Mouse (Mus musculus) liver, adult (tissue): ENCODE measurements around the gene Slc39a11.

Experiments
- GATA4 ChIP-seq: IDR thresholded peaks from 2 replicates; pipeline ENCODE4 v1.6.1; 2014; ENCODE audit warnings: mild to moderate bottlenecking, low read length; ENCODE audit not compliant: insufficient replicate concordance

Gene Slc39a11

GRCm38 (mm10) chr11:113676847-113677246, 27.0 kb upstream of the Slc39a11 start:
- TF ChIP-seq GATA4, result no peak

DNA sequence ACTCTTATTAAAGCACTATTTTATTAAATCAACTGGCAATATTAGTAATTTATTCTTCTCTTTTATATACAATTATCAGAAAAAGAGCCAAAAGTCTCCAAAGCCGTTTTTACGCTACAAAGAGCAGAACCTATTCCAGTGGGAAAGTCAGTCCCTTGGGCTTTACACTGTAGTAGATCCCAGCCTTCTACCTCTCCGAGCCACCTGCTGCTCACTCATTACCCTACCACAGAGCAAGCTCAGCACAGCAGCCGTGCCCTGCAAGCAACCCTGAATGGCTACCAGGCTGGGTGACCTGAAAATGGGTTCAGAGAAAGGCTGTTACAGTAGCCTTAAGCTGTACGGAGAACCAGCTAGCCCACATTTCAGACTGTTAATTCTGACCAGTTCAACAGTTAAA, 24.7 kb upstream of the Slc39a11 start:
- no peak for TF ChIP-seq GATA4

DNA sequence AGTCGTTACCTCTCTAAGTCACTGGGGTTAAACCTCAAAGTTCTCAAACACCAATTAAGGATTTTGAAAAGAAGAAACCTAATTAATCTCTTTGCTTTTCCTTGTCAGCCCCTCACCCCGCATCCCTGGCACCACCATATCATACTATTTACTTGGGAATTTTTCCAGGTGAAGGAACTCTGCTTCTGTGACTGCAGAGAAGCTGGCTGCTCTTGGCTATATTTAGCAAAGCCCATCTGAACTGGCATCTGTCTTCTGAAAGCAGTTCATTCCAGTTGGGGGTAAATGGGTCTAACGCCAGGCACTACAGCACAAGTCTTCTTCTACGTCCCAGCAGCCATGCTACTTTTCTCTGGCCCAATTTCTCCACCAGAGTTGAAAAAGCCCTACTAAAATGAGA, 23.7 kb upstream of the Slc39a11 start:
- TF ChIP-seq GATA4, result no peak

DNA sequence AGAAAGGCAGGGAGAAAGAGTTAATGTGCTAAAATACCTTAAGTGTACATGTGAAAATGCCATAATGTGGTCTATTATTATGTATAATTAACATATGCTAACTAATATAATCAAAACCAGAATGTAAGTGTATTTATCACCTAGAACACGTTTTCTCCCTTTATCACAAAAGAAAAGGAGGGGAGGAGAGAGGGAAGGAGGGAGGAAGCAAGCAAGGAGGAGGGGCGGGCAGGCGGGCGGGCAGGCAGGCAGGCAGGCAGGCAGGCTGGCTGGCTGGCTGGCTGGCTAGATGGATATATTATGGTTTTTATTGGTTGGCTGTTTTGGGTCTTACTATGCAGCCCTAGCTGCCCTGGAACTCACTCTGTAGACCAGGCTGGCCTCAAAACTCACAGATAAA, 19.8 kb upstream of the Slc39a11 start:
- TF ChIP-seq GATA4, result no peak

GRCm38 (mm10) chr11:113668857-113669256, 19.0 kb upstream of the Slc39a11 start:
- TF ChIP-seq GATA4, result no peak

DNA sequence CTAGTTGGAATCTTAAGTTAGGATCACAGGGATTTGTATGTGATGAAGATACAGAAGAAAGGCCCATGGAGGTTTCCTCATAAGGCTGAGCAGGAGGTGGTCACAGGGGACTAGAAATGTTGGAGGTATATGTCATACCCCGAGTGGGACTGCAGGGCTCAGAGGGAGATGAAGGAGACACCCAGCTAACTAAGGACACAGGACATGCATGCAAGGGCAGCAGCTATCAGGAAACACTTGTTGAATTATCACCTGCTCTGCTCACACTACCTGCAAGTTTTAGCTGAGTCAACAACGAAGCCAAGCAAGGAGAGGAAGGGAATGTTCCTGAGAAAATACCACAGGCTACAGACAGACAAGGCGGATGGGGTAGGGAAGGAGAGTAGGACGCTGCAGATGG, 17.8 kb upstream of the Slc39a11 start:
- no peak for TF ChIP-seq GATA4

- TF ChIP-seq GATA4, result peak; percentile 20; the same call in 1 of the 2 replicates
Observed at GRCm38 (mm10) chr11:113667122-113667521, 17.2 kb upstream of the Slc39a11 start.

DNA sequence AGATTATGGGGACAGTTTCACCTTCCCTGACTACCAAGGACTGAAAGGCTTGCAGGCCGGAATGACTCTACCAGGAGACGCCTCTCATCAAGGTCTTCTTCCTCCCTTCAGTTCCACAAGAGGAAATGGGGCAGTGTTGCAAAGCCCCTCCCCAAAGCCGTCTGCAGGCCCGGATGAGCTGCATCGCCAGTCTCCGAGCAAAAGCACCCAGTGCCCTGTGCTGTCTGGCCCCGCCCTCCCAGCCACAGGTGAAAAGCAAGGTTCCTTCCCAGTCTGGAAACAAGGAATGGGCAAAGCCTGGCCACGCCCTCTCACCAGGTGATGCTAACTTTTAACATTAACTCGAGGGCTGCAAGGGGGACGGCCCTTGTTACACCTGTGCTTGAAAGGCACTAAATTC, 16.8 kb upstream of the Slc39a11 start:
- no peak for TF ChIP-seq GATA4

DNA sequence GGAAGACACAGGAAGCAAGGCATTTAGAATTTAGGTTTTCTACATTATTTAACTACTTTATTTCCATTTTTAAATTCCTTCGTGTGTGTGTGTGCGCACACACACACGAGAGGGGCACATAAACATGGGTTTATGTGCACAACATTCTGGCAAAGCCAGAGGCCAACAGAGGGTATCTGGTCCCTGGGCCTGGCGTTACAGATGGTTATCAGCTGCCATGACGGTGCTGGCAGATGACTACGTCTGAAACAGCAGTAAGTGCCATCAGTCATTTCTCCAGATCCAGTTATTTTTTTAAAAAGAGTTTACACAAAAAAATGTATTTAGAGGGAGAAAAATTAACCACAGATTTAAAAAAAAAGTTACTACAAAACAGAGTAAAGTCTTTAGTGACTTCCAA, 16.3 kb upstream of the Slc39a11 start:
- TF ChIP-seq GATA4, result no peak

GRCm38 (mm10) chr11:113664279-113664678, 14.4 kb upstream of the Slc39a11 start:
- no peak for TF ChIP-seq GATA4

- no peak for TF ChIP-seq GATA4
Observed at GRCm38 (mm10) chr11:113661835-113662351, 12.0 kb upstream of the Slc39a11 start.

GRCm38 (mm10) chr11:113660940-113661339, 11.1 kb upstream of the Slc39a11 start:
- TF ChIP-seq GATA4, result no peak

- no peak for TF ChIP-seq GATA4
Observed at GRCm38 (mm10) chr11:113658763-113659162, 8.9 kb upstream of the Slc39a11 start.

DNA sequence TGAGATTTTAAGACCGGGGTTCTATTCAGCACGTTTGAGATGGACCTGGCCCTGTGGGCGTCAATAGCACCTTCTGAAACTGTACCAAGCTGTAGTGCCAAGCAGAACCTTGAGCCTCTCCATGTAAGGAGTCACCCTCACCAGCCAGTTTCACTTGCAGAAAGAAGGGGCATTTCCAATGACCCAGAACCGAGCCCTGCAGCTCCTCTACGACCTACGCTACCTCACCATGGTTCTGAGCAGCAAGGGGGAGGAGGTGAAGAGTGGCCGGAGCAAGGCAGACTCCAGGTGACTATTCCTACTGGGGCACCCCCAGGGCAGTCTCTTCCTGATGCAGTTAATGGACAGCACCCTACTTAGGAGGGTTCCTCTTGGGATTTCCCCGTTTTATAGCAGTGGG, 8.4 kb upstream of the Slc39a11 start:
- no peak for TF ChIP-seq GATA4

DNA sequence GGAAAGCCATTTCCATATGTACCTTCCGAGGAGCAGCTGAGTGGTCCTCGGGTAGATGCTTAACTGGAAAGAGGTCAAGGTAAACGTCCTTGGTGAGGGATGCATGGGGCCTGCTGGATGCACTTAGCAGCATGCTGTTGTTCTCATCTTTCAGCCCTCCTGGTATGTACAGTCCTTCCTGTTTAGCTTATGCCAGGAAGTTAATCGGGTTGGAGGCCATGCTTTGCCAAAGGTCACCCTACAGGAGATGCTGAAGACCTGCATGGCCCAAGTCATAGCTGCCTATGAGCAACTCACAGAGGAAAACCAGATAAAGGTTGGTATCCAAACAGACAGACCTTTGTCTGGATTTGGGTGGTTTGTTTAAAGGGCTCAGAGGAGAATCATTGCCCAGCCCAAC, 7.3 kb upstream of the Slc39a11 start:
- no peak for TF ChIP-seq GATA4

DNA sequence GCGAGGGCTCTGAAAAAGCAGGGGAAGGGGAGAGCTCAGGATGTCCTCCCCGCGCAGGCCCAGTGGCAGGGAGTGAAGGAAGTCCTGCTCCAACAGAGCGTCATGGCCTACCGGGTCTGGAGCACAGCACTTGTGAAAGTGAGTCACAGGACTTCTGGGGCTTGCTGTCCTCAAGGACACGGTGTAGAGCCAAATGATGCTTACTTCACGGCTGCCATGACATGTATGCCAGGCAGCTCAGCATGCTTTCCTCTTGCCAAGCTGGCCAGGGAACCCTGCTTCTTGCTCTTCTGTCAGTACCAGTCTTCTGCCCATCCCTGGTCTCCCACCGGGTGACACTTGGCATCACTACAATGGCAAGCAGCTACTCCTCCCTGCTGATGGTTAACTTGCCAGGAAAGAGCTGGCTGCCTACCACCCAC, 6.6 kb upstream of the Slc39a11 start:
- no peak for TF ChIP-seq GATA4

DNA sequence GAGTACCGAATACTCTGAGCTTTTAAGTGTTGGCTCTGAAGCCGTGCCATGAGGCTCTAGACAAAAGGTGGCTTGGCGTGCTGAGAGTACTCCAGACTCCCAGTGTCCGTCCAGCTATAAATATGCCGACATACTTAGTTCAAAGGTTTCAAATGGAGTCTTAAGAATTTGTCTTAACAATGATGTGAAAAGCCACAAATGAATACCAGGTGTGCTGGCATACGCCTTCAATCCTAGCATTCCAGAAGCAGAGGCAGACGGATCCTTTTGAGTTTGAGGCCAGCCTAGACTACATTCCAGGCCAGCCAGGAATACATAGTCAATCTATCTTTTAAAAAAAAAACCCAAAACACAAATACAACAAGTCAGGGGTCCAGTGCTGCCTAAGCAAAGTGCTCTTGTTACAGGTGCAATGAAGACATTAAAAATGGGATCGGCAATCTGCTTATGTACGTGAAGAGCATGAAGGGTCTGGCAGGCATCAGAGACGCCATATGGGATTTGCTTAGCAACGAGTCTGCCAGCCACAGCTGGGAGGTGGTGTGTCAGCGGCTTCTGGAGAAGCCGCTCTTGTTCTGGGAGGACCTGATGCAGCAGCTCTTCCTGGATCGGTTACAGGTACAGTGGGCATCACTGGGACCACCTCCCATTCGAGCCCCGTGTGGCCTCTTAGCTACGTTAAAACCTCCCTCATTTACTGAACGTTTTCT, 4.8 kb upstream of the Slc39a11 start:
- TF ChIP-seq GATA4, result no peak
